Mouse (Mus musculus): Measurements from ENCODE around the gene Sult2b1.

The Sult2b1 gene

DNA sequence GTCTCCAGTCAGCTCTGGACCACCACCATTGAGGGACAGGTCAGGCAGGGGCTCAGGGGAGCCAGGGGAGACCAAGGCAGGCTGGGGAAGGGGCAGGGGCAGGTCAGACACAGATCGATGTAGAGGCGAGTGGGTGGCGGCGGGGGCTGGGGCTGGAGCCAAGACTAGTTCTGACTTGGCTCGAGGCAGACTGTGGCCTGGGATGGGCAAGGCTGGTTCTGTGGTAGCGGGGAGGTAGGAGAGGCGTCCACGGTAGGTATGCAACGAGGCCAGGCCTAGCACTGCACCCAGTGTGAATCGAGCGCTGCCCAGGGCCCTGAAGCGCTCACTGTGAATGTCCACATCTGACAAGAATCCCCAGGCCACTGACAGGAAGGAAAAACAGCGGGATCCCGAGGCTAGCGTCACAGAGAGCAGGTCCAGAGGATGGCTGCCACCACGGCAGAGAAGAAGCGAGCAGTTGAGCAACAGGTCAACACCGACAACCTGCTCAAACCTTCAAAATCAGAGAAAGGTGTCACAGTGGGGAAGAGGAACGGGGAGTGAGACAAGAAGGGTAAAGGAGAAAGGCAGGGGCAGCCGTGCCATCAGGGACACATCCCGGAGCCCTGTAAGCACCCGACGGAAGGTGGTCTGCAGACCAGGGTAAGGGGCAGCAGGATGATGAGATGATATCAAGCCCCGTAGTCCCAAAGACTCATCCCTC is 73.0 kb downstream of the Sult2b1 start:
- no peak for DNase-seq (ENCODE audit: low spot score in 2 of 2)

DNA sequence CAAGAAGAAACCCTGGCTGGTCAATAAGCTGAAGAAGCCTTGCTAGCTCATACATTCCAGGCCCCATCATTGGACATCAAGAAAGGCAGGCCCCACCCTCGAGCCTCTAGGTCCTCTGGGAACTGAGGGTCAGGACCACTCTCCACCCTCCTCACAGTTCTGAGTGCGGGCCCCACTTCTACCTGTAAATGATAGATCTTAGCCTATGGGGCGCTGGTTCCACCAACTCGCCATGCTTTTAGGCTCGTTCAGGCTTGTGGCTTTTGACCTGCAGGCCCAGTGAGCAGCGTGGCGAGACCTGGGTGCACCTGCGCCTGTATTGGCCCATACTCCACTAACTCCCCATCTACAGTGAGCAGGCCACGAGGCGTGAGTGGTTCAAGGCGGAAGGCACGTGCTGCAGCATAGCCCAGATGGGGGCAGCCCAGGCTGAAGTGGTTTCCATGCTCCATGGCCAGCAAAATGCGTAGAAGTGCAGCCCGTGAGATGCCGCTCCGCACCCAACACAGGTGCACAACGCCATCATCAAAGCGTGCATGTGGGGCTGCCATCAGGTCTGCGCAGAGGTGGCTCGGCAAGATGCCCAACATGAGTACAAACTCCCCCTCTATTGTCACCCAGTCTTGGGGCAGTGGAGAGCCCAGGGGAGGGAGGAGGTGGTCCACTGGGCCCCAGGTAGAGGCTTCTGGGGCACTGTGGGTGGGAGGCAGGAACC is 73.8 kb downstream of the Sult2b1 start:
- no peak for DNase-seq (ENCODE audit: low spot score in 2 of 2)

DNA sequence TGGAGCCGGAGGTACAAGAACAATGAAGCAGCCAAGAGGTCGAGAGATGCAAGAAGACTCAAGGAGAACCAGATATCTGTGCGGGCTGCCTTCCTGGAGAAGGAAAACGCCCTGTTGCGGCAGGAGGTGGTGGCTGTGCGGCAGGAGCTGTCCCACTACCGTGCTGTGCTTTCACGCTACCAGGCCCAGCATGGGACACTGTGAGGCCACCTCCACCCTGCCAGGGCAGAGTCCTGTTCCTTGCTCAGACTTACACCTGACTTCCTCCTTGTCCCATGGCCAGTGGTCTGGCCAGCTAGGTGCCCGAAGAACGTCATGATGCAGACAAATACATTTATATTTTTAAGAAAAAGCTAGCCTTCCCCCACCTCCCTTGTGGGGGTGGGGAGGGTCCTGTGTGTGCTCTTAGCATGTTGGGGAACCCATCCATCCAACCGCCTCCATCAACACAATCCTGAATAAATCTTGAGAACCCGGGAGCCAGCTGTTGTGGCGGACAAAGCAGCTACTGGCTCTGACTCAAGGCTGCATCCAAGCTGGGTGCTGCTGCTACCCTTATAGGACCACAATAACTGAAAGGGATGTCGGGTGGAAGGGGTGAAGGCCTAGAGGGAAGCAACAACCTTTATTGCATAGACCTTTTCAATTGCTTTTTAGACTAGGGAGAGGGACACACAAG is 74.7 kb downstream of the Sult2b1 start:
- DNase-seq (ENCODE audit: low spot score in 2 of 2): no peak

DNA sequence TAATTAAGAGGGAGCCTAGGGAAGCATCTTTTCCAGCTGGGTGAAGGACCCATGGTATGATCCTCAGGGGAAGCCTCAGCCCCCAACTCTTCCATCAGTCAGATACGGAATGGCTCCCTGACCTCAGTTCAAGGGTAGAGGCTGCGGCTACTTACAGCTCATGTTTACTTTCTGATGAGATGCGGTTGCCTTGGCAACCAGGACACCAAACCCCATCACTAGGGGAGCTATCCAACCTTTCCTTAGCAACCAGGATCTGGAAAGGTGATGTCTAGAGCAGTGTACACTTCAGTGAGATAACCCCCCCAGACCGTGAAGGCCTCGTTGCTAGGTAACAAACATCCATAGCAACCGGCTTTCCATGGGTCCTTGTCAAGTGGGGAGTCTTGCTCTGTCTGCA is 75.4 kb downstream of the Sult2b1 start:
- DNase-seq (ENCODE audit: low spot score in 2 of 2): no peak

DNA sequence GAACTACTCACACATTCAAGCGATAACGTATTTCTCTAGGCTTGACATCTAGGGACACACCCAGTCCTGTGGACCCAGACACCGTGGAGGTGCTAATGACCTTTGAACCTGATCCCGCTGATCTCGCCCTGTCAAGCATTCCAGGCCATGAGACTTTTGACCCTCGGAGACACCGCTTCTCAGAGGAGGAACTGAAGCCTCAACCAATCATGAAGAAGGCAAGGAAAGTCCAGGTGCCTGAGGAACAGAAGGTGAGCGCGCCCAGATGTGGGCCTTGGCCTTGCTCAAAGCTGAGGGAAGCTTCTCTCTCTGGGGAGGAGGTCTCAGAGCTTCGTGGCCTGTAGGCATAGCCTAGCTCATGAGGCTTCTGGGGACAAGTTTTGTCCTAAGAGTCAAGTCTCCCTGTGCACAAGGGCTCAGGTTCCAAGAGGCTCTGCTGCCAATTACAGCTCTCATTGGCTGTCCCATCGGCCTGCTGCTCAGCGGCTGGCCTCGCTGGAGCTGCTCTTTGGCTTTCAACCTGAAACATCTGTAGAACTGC is 76.2 kb downstream of the Sult2b1 start:
- peak in 1 of 2 experiments; percentile 42 for DNase-seq (ENCODE audit: low spot score in 2 of 2)

DNA sequence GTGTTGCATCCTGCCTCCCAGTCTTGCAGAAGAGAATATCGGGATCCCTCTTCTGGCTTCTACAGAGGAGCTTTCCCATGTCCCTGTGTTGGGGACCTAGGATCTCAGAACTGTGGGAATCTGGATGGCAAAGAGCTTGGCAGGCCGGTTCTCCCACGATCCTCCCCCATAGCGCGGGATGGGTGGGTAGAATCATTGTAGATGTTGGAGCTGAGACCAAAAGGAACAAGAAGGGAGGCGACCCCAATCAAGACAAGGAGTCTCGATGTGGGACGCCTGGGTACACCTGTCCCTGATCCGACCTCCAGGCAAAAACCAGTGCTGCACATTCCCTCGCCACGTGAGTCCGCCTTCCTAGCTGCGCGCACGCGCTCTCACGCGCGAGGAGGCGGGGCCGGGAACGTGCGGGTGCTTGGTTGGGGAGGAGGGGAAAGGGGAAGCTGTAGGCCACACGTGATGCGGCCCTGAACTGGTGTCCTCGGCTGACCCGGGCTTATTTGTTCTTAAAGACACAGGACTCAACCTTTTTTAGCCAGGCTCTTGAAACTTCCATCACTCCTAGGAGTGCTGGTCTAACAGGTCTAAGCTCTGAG is 77.0 kb downstream of the Sult2b1 start:
- DNase-seq (ENCODE audit: low spot score in 2 of 2): peak; percentile 94

DNA sequence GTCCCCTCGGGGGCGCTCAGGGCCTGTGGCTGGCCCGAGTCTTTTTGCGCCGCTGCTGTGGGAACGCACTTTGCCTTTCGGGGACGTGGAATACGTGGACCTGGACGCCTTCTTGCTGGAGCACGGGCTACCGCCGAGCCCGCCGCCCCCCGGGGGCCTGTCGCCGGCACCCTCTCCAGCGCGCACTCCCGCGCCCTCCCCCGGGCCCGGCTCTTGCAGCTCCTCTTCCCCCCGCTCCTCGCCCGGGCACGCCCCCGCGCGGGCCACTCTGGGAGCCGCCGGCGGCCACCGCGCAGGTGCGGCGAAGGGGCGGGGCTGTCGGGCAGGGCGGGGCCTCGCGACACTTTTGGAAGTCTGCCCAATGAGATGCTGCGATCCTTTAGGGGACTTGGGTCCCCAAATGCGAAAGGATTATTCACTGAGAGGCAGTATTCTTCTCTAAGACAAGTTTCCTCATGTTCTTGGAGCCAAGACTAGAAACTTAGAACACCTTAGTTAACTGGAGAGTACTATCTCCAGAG is 77.7 kb downstream of the Sult2b1 start:
- peak; percentile 88 for DNase-seq (ENCODE audit: low spot score in 2 of 2)

DNA sequence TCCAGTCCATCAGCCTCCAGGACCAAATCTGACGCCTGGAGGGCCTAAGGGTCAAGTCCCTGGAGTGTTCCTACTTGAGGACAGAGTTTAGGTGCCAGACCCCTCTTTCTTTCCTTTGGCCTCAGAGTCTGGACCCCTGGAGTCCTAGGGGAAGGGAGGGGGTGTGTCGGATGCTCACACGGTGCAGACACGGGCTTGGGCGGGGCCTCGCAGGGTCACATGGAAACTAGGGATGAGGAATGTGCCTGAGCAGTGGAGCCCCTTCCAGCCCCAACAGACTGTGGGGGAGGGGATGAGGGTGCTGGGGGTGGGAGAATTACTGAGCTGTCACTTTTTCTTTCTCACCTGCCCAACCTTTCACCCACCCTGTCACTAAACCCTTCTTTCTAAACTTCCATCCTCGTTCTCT is 78.6 kb downstream of the Sult2b1 start:
- DNase-seq (ENCODE audit: low spot score in 2 of 2): peak; percentile 58 to 68

DNA sequence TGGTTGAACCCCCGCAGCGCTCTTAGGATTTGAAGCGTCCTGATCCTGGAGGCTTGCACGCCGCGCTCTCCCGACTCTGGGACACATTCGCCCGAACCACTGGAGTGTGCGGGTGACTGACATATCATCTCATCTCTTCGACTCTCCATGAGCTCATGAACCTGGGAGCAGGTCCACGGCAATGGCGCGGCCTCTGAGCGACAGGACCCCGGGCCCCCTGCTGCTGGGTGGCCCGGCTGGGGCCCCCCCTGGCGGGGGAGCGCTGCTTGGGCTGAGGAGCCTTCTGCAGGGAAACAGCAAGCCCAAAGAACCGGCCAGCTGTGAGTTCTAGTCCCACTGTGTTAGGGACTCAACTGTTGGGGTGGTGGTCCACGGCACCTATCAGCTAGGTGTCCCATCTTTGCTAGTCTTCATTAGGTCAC is 79.0 kb downstream of the Sult2b1 start:
- DNase-seq (ENCODE audit: low spot score in 2 of 2): no peak

DNA sequence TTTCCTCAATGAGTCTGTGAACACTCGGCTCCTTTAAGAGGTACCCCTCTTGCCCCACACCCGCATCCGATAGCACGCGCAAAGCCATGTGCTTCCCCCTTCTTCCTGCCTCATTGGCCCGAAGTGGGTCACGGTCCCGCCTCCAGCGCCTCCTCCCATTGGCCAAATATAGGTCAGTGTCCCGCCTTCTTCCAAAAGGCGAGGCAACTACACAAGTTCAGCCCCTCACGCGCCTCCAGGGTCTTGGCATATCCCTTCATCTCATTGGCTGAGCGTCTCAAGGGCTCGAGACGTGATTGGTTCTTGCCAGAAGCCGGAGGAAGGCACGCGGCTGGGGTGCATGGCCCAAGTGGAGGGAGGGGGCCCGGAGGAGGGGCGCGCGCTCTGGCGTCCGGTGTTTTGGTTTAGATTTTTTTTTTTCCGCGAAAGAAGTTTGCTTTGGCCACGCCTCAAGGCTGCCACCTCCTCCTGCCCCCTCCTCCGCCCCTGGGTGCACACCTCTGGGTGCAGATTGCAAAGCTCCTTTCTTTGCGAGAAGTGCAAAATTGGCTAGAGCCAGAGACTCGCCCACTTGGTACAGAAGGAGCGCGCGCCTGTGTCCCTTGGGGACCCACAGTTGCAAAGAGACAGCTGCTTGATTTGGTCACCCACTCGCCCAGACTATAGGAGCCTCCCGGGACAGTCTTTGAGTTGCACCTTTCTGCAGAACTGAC is 79.6 kb downstream of the Sult2b1 start, which contains the start of gene Dbp:
Gene Dbp (plus strand): TSS at position 359 of the 713 bp plus-strand sequence.
- peak; percentile 100 for DNase-seq (ENCODE audit: low spot score in 2 of 2)

DNA sequence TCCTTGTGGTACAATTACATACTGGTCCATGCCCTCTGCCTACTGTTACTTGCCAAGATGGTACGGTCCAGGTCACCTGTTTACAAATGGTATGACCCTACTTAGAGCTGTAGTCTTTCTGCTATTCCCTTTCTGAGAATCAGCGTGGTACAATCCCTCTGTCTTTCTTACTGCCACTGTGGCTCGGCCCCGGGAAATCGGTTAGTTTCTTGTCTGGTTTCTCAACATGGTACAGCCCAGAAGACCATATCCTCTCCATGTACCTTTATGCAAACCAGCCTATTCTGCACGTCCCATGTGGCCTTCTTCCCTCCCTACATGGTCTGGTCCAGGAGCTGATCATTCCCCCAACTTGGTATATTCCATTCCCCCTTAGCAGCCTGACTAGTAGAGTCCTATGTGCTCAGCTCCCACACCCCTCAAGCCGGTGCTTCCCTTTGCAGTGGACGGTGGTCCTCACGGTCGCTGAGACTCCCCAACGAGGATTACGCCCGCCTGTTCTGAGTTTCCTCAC is 80.4 kb downstream of the Sult2b1 start:
- DNase-seq (ENCODE audit: low spot score in 2 of 2): peak; percentile 61 to 67

DNA sequence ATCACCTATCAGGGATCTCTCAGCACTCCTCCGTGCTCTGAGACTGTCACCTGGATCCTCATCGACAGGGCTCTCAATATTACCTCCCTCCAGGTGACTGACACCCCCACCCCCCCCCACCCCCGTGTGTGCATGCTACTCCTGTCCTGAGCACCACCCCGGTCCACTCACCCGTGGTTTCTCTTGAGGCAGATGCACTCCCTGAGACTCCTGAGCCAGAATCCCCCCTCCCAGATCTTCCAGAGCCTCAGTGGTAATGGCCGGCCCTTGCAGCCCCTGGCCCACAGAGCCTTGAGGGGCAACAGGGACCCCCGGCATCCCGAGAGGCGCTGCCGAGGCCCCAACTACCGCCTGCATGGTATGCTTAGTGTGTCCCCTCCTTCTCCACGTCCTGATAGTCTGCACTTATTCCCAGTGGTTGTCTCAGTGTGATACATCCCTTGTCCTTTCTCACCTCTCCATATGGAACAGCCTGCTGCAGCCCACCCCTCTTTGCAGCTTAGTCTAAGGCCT is 80.9 kb downstream of the Sult2b1 start:
- DNase-seq (ENCODE audit: low spot score in 2 of 2): no peak

DNA sequence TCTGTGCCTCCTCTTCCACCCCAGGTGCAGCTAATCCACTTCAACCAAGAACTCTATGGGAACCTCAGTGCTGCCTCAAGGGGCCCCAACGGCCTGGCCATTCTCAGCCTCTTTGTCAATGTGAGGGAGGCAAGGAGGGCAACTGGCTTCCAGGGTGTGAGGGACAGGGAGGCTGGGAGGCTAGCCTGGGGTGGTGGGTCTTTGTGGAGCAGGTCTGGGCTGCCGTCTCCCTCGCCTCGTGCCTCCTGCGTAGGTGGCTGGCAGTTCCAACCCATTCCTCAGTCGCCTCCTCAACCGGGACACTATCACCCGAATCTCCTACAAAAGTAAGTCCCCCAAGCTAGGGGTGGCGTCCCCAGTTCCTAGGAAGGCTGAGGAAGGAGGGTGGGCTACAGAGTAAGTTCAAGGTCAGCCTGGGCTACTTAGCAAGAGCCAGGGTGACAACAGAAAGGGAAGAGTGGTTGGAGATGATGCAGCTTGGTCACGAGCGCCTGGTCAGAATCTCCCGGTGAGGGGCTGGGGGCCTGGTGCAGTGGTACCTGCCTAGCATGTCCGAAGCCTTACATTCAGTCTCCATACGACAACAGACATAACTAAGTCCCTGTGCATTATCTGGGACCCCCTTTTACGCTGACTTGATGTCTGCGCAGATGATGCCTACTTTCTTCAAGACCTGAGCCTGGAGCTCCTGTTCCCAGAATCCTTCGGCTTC is 81.5 kb downstream of the Sult2b1 start:
- DNase-seq (ENCODE audit: low spot score in 2 of 2): no peak

DNA sequence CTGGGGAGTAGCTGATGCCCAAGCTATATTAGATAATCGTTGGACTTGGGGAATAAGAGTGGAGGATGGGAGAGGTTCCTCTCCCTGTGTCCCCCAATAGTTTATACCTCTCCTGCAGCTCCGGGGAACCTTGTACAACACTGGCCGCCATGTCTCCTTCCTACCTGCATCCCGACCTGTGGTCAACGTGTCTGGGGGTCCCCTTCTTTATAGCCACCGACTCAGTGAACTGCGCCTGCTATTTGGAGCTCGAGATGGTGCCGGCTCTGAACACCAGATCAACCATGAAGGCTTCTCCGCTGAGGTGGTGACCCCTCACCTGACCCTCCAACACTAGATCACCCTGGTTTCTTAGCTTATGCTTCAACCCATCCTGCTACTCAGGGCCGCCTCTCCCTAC is 82.2 kb downstream of the Sult2b1 start:
- no peak for DNase-seq (ENCODE audit: low spot score in 2 of 2)

DNA sequence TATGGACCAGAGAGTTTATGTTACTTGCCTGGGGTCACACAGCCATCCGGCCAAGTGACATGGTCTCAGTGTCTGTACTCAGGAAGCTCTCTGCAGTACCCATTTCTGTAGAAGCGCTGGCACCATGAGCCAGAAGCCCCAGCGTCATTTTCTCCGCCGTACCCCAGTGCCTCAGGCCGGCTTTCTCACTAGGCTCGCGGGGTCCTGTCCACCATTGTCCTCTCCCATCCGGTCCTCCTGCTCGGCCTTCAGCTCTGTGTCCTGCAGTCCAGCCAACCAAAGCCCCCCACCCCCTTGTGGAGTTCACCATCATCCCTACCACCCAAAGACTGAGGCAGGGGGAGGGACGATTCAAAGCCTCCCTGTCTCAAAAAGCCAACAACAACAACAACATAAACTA is 82.9 kb downstream of the Sult2b1 start:
- no peak for DNase-seq (ENCODE audit: low spot score in 2 of 2)

DNA sequence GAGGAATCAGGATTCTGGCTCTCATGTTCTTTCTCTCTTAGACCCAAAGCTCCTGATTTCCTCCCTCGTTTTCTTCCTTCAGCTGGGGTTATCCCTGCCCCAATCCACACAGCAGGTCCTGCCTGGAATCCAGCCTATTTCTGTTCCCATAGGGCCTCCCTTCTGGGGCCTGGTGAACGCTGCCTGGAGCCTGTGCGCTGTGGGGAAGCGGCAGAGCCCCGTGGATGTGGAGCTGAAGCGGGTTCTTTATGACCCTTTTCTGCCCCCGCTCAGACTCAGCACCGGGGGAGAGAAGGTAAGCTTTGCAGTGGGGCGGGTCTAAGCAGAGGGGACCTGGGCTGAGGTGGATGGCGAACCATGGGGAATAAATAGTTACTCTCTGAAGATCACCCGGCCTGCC is 83.4 kb downstream of the Sult2b1 start:
- DNase-seq (ENCODE audit: low spot score in 2 of 2): no peak

DNA sequence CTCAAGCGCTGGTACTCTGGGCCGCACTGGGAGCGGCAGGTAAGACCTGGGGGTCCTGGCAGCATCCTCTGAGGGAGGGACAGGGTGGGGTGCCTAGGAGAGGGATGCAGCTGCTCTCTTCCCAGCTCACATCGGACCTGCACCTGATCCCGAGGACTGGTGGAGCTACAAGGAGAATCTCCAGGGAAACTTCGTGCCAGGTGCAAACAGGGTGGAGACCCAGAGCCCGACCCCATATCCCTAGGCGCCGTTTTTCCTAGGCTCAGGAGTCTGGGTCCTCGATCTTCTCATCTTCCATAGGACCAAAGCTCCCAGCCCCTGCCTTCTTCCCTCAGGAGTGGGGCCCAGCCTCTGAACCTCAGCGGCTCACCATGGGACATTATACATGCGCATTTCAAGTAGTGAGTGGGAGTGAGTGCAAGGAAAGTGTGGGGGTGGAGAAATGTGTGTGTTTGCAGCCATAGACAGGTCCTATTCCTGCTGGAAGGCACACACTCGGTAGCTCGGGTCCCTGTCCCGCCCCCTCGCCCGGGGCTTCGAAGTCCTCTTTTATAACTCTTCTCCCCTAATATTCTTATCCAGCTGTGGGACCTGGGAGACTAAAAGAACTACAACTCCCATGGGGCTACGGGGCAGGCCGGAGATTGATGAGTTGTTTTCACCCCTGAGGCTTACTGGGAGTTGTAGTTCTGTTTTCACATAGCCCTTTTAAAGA is 84.0 kb downstream of the Sult2b1 start:
- peak; percentile 70 to 77 for DNase-seq (ENCODE audit: low spot score in 2 of 2)

DNA sequence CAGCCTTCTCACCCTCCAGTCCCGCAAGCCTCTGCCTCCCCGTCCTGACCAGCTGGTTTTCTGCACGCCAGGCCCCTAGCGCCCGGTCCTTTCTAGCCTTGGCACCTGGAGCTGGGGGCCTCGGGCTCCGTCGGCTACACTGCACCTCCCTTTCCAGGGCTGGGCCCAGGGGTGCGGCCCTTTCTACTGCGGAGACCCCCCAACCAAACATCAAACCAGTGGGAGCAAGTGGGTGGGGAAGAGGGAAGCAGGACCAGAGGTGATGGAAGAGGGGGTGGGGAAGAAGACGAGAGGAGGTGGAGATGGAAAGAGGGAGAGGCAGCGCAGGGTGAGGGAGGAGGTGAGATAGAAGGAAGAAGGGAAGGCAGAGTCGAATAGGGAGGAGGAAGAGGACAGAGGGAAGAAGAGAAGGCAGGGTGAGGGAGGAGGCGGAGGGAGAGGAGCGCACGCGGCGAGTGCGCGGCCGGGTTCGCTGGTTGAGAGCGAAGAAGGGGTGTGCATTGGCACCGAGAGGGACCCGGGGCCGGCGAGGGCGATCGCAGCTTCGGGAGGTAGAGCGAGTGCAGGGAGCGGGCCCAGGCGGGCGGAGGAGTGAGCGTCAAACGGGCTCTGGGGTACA is 84.8 kb downstream of the Sult2b1 start, which contains the start of gene Car11:
Gene Car11 (plus strand): TSS at position 321 of the 619 bp plus-strand sequence.
- no peak for DNase-seq (ENCODE audit: low spot score in 2 of 2)

DNA sequence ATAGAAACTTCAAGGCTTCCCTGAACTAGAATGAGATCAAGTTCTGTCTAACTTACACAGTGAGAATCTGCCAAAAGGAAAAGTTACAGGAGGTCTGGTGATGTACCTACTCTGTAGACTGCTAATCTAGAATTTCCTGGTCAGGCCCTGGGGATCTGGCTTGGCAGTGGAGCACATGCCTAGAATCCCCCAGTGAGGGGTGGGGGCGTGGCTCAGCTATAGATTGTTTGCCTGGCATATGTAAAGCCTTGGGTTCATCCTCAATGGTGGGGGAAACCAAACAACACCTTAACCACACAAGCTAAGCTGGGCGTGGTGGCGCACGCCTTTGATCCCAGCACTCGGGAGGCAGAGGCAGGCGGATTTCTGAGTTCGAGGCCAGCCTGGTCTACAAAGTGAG is 86.6 kb downstream of the Sult2b1 start:
- DNase-seq (ENCODE audit: low spot score in 2 of 2): no peak
